Mouse (Mus musculus) induced T-regulatory cell, adult 2 months (primary cell): ENCODE measurements around the gene Dpp6.

Experiments
- DNase-seq: peaks from one replicate; pipeline ENCODE4 v3.0.0-alpha.2; 2012; ENCODE audit warnings: low read depth

Dpp6 gene

GRCm38 (mm10) chr5:26969941-26970590 is 153.1 kb downstream of the Dpp6 start:
- DNase-seq: no peak

GRCm38 (mm10) chr5:26973166-26973565 is 156.2 kb downstream of the Dpp6 start:
- no peak for DNase-seq

- no peak for DNase-seq
Observed at GRCm38 (mm10) chr5:26979348-26979747, 162.3 kb downstream of the Dpp6 start.

- DNase-seq: no peak
Observed at GRCm38 (mm10) chr5:26979755-26980154, 162.8 kb downstream of the Dpp6 start.

GRCm38 (mm10) chr5:26985114-26985513 is 168.1 kb downstream of the Dpp6 start:
- DNase-seq: no peak

GRCm38 (mm10) chr5:26991587-26991986 is 174.6 kb downstream of the Dpp6 start:
- DNase-seq: no peak

- no peak for DNase-seq
Observed at GRCm38 (mm10) chr5:27003537-27003936, 186.5 kb downstream of the Dpp6 start.

GRCm38 (mm10) chr5:27009157-27009556 is 192.2 kb downstream of the Dpp6 start:
- DNase-seq: no peak

- DNase-seq: no peak
Observed at GRCm38 (mm10) chr5:27010582-27010981, 193.6 kb downstream of the Dpp6 start.

GRCm38 (mm10) chr5:27018314-27018956 is 201.4 kb downstream of the Dpp6 start:
- DNase-seq: no peak

GRCm38 (mm10) chr5:27028611-27029010 is 211.6 kb downstream of the Dpp6 start:
- no peak for DNase-seq

GRCm38 (mm10) chr5:27029784-27030183 is 212.8 kb downstream of the Dpp6 start:
- DNase-seq: no peak

GRCm38 (mm10) chr5:27034858-27035257 is 217.9 kb downstream of the Dpp6 start:
- DNase-seq: no peak

GRCm38 (mm10) chr5:27035291-27035690 is 218.3 kb downstream of the Dpp6 start:
- DNase-seq: no peak

- no peak for DNase-seq
Observed at GRCm38 (mm10) chr5:27035891-27036290, 218.9 kb downstream of the Dpp6 start.

- DNase-seq: no peak
Observed at GRCm38 (mm10) chr5:27037796-27038195, 220.8 kb downstream of the Dpp6 start.

- DNase-seq: no peak
Observed at GRCm38 (mm10) chr5:27048167-27048566, 231.2 kb downstream of the Dpp6 start.

GRCm38 (mm10) chr5:27048926-27049325 is 231.9 kb downstream of the Dpp6 start:
- DNase-seq: no peak

GRCm38 (mm10) chr5:27049341-27050091 is 232.5 kb downstream of the Dpp6 start:
- no peak for DNase-seq

GRCm38 (mm10) chr5:27051250-27051649 is 234.2 kb downstream of the Dpp6 start:
- no peak for DNase-seq

GRCm38 (mm10) chr5:27052441-27052840 is 235.4 kb downstream of the Dpp6 start:
- no peak for DNase-seq

GRCm38 (mm10) chr5:27056436-27056835 is 239.4 kb downstream of the Dpp6 start:
- no peak for DNase-seq

GRCm38 (mm10) chr5:27060114-27060513 is 243.1 kb downstream of the Dpp6 start:
- no peak for DNase-seq
